Mouse (Mus musculus): ENCODE data around the gene Sfmbt2.

GRCm38 (mm10) chr2:10521719-10522415 is 151.6 kb downstream of the Sfmbt2 start:
- TF ChIP-seq CTCF (IDR thresholded peaks at IDR 0.05) (no peak), EP300 (IDR thresholded peaks at IDR 0.05; ENCODE audit: insufficient read depth, low read depth, low read length) (no peak)

All from heart, adult 2 months (tissue).